Mouse (Mus musculus): Measurements from ENCODE around the gene Gm20662.

The Gm20662 gene

GRCm38 (mm10) chr9:108082988-108083431 lies 86.9 kb downstream of the Gm20662 start, which contains the start of gene Rnf123:
Gene Rnf123, minus strand, starts transcription at chr9:108083346.
- in situ Hi-C loops (cut with MboI, MseI): loop anchor here (5.0 kb wide), 2 partner anchors 39 to 119 kb away; no protein-coding TSS in a partner anchor

GRCm38 (mm10) chr9:108083561-108083960 lies 87.4 kb downstream of the Gm20662 start:
- in situ Hi-C loops (cut with MboI, MseI): loop anchor here (5.0 kb wide), 2 partner anchors 39 to 119 kb away; no protein-coding TSS in a partner anchor

GRCm38 (mm10) chr9:108085261-108085660 lies 89.1 kb downstream of the Gm20662 start:
- in situ Hi-C loops (cut with MboI, MseI): no loop called here

- in situ Hi-C loops (cut with MboI, MseI): no loop called here
Measured at GRCm38 (mm10) chr9:108090611-108091120, 94.5 kb downstream of the Gm20662 start.

GRCm38 (mm10) chr9:108093586-108093985 lies 97.4 kb downstream of the Gm20662 start:
- in situ Hi-C loops (cut with MboI, MseI): no loop called here

- in situ Hi-C loops (cut with MboI, MseI): no loop called here
Measured at GRCm38 (mm10) chr9:108094184-108094941, 98.2 kb downstream of the Gm20662 start, which contains the start of gene Apeh. Gene Apeh, minus strand, starts transcription at chr9:108094606.

Measured in T-helper 2 cell (primary cell).